Mouse (Mus musculus): ENCODE results near the gene Duxf3. TPM values are rescaled to one million over a fixed set of nuclear protein-coding genes. Genes with fewer than 3 reads are reported as not detected.
"Not testable (repeated sequence)": the region's sequence is repeated elsewhere in the genome, so short reads cannot be mapped to it uniquely, and the experiment has no call there.

The Duxf3 gene
- polyA plus RNA-seq, 2 experiments, result not detected

DNA sequence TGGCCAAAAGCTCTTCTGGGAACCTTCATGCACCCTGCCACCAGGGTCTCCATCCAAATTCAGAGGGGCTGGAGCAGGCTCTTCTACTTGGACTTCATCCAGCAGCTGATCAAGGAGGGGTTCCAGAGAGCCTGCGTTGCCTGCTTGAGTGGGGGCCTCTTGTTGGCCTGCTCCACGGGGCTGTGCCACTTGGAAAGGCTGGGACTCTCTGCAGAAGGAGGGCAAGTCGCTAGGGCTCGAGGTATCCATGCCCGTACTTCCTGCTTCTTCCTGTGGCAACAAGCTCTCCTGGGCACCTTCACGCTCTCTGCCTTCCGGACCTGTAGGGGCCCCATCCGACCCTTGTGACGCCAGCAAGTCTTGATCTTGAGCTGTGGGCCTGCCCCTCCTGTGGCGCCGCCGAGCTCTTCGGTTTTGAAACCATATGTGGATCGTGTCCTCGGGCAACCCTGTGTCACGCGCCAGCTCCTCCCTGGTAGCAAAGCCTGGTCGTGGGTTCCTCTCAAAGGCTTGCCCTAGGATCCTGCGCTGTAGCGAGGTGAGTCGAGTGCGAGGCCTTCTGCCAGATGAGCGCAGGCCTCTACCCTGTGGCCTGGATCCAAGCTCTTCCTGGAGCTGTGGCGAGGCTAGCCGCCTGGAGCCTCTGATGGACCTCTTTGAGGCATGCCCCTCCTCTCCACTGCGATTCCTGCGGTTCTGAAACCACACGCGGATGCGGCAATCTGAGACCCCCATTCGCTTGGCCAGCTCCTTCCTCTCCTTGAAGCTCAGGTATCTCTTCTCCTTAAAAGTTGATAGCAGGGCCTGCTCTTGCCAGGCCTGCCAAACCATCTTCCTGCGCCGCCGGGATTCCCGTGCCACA lies 465 bp downstream of the Duxf3 start:
- not testable (repeated sequence) for H3K4me2 ChIP-seq (ENCODE audit: low read depth)

GRCm38 (mm10) chr10:58231088-58231487 lies 1.4 kb downstream of the Duxf3 start:
- ATAC-seq (ENCODE audit: insufficient read depth), result peak; percentile 13; the same call in 1 of the 2 replicates
- H3K9ac ChIP-seq (replicated peaks); H3K27me3 ChIP-seq (ENCODE audit: control insufficient read depth, insufficient read depth, low read length); DNase-seq (ENCODE audit: low read depth in 3 of 3, low spot score in 3 of 3); H3K4me2 ChIP-seq (ENCODE audit: low read depth); H3K36me3 ChIP-seq (replicated peaks; ENCODE audit: control insufficient read depth, insufficient read depth, low read depth); H3K9me3 ChIP-seq (ENCODE audit: control insufficient read depth, low read length); H3K4me3 ChIP-seq (ENCODE audit: insufficient read depth in 1 of 2, low read depth in 2 of 2, low read length in 2 of 2); H3K27ac ChIP-seq; H3K4me1 ChIP-seq (replicated peaks; ENCODE audit: control insufficient read depth in 2 of 2, insufficient read depth in 2 of 2, low read length in 1 of 2): not testable (repeated sequence)
- WGBS (ENCODE audit: insufficient replicate concordance), result 67% methylated on average over 5 of the region's 7 CpGs

More for the DNA sequence above, 465 bp downstream of the Duxf3 start:
- ATAC-seq (ENCODE audit: insufficient read depth), result peak; percentile 66
- not testable (repeated sequence) for H3K27ac ChIP-seq; H3K4me1 ChIP-seq (replicated peaks; ENCODE audit: control insufficient read depth in 2 of 2, insufficient read depth in 2 of 2, low read length in 1 of 2); H3K27me3 ChIP-seq (ENCODE audit: control insufficient read depth, insufficient read depth, low read length); DNase-seq (ENCODE audit: low read depth in 3 of 3, low spot score in 3 of 3); H3K9me3 ChIP-seq (ENCODE audit: control insufficient read depth, low read length); H3K9ac ChIP-seq (replicated peaks); H3K4me3 ChIP-seq (ENCODE audit: insufficient read depth in 1 of 2, low read depth in 2 of 2, low read length in 2 of 2); H3K36me3 ChIP-seq (replicated peaks; ENCODE audit: control insufficient read depth, insufficient read depth, low read depth)
- WGBS (ENCODE audit: insufficient replicate concordance), result 76% methylated on average over 31 of the region's 35 CpGs

GRCm38 (mm10) chr10:58230021-58230420 lies 2.5 kb downstream of the Duxf3 start:
- H3K36me3 ChIP-seq (replicated peaks; ENCODE audit: control insufficient read depth, insufficient read depth, low read depth); H3K9ac ChIP-seq (replicated peaks); H3K27ac ChIP-seq; H3K9me3 ChIP-seq (ENCODE audit: control insufficient read depth, low read length); H3K4me3 ChIP-seq (ENCODE audit: insufficient read depth in 1 of 2, low read depth in 2 of 2, low read length in 2 of 2); H3K4me1 ChIP-seq (replicated peaks; ENCODE audit: control insufficient read depth in 2 of 2, insufficient read depth in 2 of 2, low read length in 1 of 2); DNase-seq (ENCODE audit: low read depth in 3 of 3, low spot score in 3 of 3); H3K27me3 ChIP-seq (ENCODE audit: control insufficient read depth, insufficient read depth, low read length); ATAC-seq (ENCODE audit: insufficient read depth); H3K4me2 ChIP-seq (ENCODE audit: low read depth): not testable (repeated sequence)
- WGBS (ENCODE audit: insufficient replicate concordance), result 36% methylated on average over 3 of the region's 3 CpGs

DNA sequence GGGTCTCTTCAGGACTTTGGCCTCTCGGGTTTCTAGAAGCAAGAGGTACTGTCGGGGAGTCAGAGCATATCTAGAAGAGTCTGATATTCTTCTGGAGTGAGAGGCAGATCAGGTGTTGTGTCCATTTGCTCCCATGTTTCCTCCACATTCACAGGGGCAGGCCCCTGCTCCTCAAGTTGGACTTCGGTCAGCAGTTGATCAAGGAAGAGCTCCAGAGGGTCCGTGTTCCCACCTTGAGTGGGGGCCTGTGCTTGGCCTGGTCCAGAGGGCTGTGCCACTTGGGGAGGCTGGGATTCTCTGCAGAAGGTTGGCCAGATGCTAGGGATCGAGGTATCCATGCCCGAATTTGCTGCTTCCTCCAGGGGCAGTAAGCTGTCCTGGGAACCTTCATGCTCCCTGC lies 4.7 kb downstream of the Duxf3 start:
- H3K9ac ChIP-seq (replicated peaks); DNase-seq (ENCODE audit: low read depth in 3 of 3, low spot score in 3 of 3); H3K27me3 ChIP-seq (ENCODE audit: control insufficient read depth, insufficient read depth, low read length); H3K4me2 ChIP-seq (ENCODE audit: low read depth); H3K36me3 ChIP-seq (replicated peaks; ENCODE audit: control insufficient read depth, insufficient read depth, low read depth); ATAC-seq (ENCODE audit: insufficient read depth); H3K4me1 ChIP-seq (replicated peaks; ENCODE audit: control insufficient read depth in 2 of 2, insufficient read depth in 2 of 2, low read length in 1 of 2); H3K4me3 ChIP-seq (ENCODE audit: insufficient read depth in 1 of 2, low read depth in 2 of 2, low read length in 2 of 2); H3K9me3 ChIP-seq (ENCODE audit: control insufficient read depth, low read length); H3K27ac ChIP-seq: not testable (repeated sequence)
- 56% methylated on average over 2 of the region's 6 CpGs for WGBS (ENCODE audit: insufficient replicate concordance)

DNA sequence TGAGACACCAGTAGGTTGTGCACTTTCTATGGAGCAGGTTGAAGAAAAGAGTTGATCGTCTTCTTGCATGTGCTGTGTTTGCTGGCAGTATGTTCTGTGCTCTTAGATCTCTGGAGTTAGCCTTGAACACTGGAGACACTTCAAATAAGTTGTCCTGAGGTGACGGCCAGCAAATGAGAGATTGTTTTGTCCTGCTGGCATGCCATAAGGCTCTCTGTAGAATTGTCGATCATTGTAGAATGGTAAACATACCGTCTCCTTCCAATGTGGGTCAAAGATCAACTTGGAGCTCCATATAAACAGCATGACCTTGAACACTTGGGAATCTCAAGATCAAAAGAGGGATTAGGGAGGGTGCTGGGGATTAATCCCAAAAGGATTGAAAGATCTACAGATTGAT lies 6.1 kb downstream of the Duxf3 start:
- H3K27ac ChIP-seq; ATAC-seq (ENCODE audit: insufficient read depth); H3K27me3 ChIP-seq (ENCODE audit: control insufficient read depth, insufficient read depth, low read length); H3K4me3 ChIP-seq (ENCODE audit: insufficient read depth in 1 of 2, low read depth in 2 of 2, low read length in 2 of 2); H3K9ac ChIP-seq (replicated peaks); H3K36me3 ChIP-seq (replicated peaks; ENCODE audit: control insufficient read depth, insufficient read depth, low read depth); H3K4me1 ChIP-seq (replicated peaks; ENCODE audit: control insufficient read depth in 2 of 2, insufficient read depth in 2 of 2, low read length in 1 of 2); H3K4me2 ChIP-seq (ENCODE audit: low read depth); H3K9me3 ChIP-seq (ENCODE audit: control insufficient read depth, low read length): not testable (repeated sequence)
- peak in 1 of 3 experiments; percentile 29 for DNase-seq (ENCODE audit: low read depth in 3 of 3, low spot score in 3 of 3)
- 62% methylated on average over 4 of the region's 4 CpGs for WGBS (ENCODE audit: insufficient replicate concordance)

GRCm38 (mm10) chr10:58224827-58225785 lies 7.4 kb downstream of the Duxf3 start, which contains the start of gene AW822073:
Gene AW822073, minus strand, starts transcription at chr10:58224930.
- not testable (repeated sequence) for H3K27ac ChIP-seq; H3K9ac ChIP-seq (replicated peaks); DNase-seq (ENCODE audit: low read depth in 3 of 3, low spot score in 3 of 3); ATAC-seq (ENCODE audit: insufficient read depth); H3K9me3 ChIP-seq (ENCODE audit: control insufficient read depth, low read length); H3K4me1 ChIP-seq (replicated peaks; ENCODE audit: control insufficient read depth in 2 of 2, insufficient read depth in 2 of 2, low read length in 1 of 2); H3K36me3 ChIP-seq (replicated peaks; ENCODE audit: control insufficient read depth, insufficient read depth, low read depth); H3K4me2 ChIP-seq (ENCODE audit: low read depth); H3K4me3 ChIP-seq (ENCODE audit: insufficient read depth in 1 of 2, low read depth in 2 of 2, low read length in 2 of 2); H3K27me3 ChIP-seq (ENCODE audit: control insufficient read depth, insufficient read depth, low read length)
- WGBS (ENCODE audit: insufficient replicate concordance), result 66% methylated on average over 16 of the region's 18 CpGs

DNA sequence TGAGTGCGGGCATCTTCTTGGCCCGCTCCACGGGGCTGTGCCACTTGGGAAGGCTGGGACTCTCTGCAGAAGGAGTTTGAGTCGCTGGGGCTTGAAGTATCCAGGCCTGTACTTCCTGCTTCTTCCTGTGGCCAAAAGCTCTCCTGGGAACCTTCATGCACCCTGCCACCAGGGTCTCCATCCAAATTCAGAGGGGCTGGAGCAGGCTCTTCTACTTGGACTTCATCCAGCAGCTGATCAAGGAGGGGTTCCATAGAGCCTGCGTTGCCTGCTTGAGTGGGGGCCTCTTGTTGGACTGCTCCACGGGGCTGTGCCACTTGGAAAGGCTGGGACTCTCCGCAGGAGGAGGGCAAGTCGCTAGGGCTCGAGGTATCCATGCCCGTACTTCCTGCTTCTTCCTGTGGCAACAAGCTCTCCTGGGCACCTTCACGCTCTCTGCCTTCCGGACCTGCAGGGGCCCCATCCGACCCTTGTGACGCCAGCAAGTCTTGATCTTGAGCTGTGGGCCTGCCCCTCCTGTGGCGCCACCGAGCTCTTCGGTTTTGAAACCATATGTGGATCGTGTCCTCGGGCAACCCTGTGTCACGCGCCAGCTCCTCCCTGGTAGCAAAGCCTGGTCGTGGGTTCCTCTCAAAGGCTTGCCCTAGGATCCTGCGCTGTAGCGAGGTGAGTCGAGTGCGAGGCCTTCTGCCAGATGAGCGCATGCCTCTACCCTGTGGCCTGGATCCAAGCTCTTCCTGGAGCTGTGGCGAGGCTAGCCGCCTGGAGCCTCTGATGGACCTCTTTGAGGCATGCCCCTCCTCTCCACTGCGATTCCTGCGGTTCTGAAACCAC lies 8.3 kb downstream of the Duxf3 start:
- DNase-seq (ENCODE audit: low read depth in 3 of 3, low spot score in 3 of 3); H3K27me3 ChIP-seq (ENCODE audit: control insufficient read depth, insufficient read depth, low read length); H3K4me3 ChIP-seq (ENCODE audit: insufficient read depth in 1 of 2, low read depth in 2 of 2, low read length in 2 of 2); H3K9ac ChIP-seq (replicated peaks); H3K4me1 ChIP-seq (replicated peaks; ENCODE audit: control insufficient read depth in 2 of 2, insufficient read depth in 2 of 2, low read length in 1 of 2); H3K4me2 ChIP-seq (ENCODE audit: low read depth); H3K27ac ChIP-seq; ATAC-seq (ENCODE audit: insufficient read depth); H3K9me3 ChIP-seq (ENCODE audit: control insufficient read depth, low read length); H3K36me3 ChIP-seq (replicated peaks; ENCODE audit: control insufficient read depth, insufficient read depth, low read depth): not testable (repeated sequence)
- 68% methylated on average over 27 of the region's 31 CpGs for WGBS (ENCODE audit: insufficient replicate concordance)

All from liver, embryonic 14.5 days (tissue).